Mouse (Mus musculus): Measurements from ENCODE around the gene Rapgef1. TPM values are rescaled to one million over a fixed set of nuclear protein-coding genes. Genes with fewer than 3 reads are reported as not detected.

The Rapgef1 gene
- 22.5 and 24.1 TPM in 2 replicates for polyA plus RNA-seq (2016; fragmentation: Nextera tagmentation; extraction: Ambion mirVana)

DNA sequence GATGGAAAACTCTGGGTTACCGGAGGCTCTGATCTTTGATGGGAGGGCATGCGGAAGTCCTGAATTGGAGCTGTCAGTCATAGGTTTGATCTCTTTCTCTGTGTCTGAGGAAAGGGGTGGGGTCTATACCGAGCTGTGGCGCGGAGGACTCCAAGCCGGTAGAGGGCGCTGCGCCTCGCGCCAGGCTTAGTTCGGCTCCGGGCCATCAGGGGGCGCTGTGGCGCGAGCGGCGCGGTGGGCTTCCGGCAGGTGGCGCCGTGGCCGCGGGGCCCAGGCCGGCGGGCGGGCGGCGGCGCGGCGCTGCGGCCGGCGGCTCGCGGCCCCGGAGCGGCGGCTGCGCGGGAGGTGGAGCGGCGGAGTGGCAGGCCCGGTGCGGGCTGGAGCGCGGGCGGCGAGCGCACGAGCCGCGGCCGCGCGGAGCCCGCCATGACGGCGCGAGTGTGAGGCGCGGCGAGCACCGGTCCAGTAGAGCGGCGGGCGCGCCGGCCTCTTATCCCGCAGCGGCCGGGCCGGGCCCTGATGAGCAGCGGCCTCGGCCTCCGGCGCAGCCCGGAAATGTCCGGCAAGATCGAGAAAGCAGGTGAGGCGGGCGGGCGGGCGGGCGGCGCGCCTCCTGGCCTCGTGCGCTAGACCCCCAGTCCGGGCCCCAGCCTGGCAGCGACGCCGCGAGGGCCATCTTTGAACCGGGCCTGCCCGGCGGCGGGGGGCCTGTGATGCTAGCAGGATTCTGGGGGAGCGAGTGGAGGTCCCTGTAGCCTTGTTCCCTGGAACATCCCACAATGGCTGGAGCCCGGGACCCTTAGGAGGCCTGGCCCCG is at the start of gene Rapgef1:
Rapgef1 (plus strand) TSS at position 237 of the 817 bp plus-strand sequence.
- Histone ChIP-seq H3K27me3 (no peaks in the 10 kb centered on the region), H3K36me3 (0 out of 2 replicates have a peak, but pooled peaks cover 6% of the 10 kb centered on the region), H3K4me2 (replicated peaks) (peak within 1 kb of the TSS; percentile 92), H3K4me1 (peaks cover 34% of the 10 kb centered on the region), H3K9ac (replicated peaks) (peak within 1 kb of the TSS; percentile 89), H3K9me3 (no peaks in the 10 kb centered on the region), H3K4me3 (peak within 1 kb of the TSS; percentile 83), H3K27ac (replicated peaks) (peak within 1 kb of the TSS; percentile 95)
- peak; percentile 89 for ATAC-seq (ENCODE audit: low FRiP score, low read depth)
- WGBS: under 1% methylated on average over 51 of the region's 101 CpGs

DNA sequence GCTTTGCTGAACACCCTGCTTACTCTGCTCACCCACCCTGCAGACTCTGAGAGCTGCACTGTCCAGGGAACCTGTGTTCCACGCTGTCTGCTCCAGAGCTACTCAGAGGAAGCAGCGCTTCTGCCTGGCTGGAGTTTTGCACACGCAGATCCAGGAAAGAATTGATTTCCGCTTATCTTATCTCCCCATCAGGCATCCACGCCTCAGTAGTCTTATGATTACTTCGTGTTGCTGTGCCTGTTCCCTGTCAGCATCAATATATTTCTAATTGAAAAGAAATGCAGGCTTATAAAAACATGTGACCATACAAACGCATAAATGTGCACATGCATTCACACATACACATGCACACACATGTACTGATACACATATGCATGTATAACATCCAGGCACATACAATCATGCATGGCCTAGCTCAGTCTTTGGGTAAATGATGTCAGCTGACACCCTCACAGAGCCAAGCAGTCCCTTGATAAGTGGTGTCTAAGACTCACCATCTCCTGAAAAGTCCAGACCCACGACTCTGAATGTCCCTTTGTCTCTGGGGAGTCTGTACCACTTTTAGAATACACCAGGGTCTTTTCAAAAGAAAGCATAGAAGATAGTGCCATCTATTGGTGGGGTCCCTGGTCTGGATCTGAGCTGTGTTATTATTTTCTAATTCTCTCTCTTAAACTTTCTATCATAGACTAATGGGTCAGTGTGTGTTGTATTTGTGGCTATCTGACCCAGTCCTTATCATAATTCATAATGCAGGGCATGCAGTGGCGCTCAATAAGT is 47.4 kb upstream of the Rapgef1 start:
- Histone ChIP-seq H3K27ac (replicated peaks) (no peak overlapping the region; the same call in 1 of the 2 replicates), H3K27me3 (0 out of 2 replicates have a peak, but pooled peaks cover 8% of the 10 kb centered on the region), H3K9me3 (no peaks in the 10 kb centered on the region), H3K4me2 (replicated peaks) (no peak overlapping the region), H3K9ac (replicated peaks) (no peak overlapping the region), H3K4me3 (no peak overlapping the region), H3K4me1 (peaks cover 29% of the 10 kb centered on the region), H3K36me3 (no peaks in the 10 kb centered on the region)
- WGBS: 71% methylated on average over 9 of the region's 9 CpGs
- no peak for ATAC-seq (ENCODE audit: low FRiP score, low read depth)

DNA sequence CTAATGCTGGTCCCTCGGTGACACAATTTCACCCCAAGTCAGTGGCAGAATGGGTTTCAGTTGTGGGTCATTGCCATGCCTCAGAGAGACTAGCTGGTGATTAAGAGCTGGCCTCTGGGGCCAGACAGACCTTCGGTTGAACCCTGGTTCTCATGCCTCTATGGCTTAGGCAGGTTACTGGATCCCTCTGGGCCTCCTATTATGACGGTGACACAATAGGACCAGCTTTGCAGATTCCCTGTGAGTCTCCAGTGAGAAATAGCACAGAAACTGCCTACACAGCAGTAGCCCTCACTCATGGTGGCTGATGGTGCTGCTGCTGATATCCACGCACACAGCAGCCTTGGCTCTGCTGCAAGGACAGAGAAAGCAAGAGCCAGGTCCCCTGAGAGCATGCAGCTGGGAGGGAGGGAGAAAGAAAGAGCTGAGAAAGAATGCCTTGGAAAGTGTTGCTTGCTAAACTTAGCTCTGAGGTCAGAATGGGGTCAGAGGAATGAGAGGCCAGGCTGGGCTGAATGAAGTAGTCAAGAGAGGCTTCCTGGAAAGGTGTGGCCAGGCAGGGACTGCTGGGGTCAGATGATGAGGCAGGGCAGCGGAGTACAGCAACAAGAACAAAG is 46.6 kb upstream of the Rapgef1 start:
- Histone ChIP-seq H3K27me3 (peaks cover 10% of the 10 kb centered on the region; the same call in 1 of the 2 replicates), H3K4me1 (peaks cover 29% of the 10 kb centered on the region), H3K4me3 (no peak overlapping the region), H3K4me2 (replicated peaks) (no peak overlapping the region), H3K9me3 (no peaks in the 10 kb centered on the region), H3K36me3 (no peaks in the 10 kb centered on the region), H3K27ac (replicated peaks) (peak overlapping the region; percentile 62), H3K9ac (replicated peaks) (peak overlapping the region; percentile 24)
- no peak for ATAC-seq (ENCODE audit: low FRiP score, low read depth)
- 28% methylated on average over 5 of the region's 5 CpGs for WGBS

DNA sequence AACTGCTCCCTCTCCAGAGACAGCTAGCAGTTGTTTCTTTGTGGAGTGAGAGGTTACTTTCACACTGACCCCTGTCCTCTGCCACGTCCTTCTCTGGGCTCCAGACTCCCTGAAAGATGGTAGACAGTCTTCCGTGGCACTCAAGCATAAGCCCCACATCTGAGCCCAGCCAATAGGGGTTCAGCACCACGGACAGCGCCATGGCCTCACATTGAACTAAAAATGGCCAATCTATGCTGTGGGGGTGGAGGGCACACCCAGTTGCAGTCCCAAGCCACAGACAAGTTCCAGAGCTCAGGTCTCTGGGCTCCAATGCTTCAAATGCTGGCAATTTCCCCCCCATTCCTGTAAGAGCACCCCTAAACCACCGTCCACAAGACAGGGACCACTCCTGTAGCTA is 45.9 kb upstream of the Rapgef1 start:
- H3K9ac ChIP-seq (replicated peaks): no peak overlapping the region
- H3K4me2 ChIP-seq (replicated peaks): no peak overlapping the region
- H3K36me3 ChIP-seq: no peaks in the 10 kb centered on the region
- peak overlapping the region; percentile 62 for H3K27ac ChIP-seq (replicated peaks)
- no peaks in the 10 kb centered on the region for H3K9me3 ChIP-seq
- H3K4me3 ChIP-seq: no peak overlapping the region
- peaks cover 29% of the 10 kb centered on the region for H3K4me1 ChIP-seq
- 5% methylated on average over 5 of the region's 5 CpGs for WGBS
- ATAC-seq (ENCODE audit: low FRiP score, low read depth): 0 out of 2 replicates have a peak, but pooled peaks have one; percentile 27
- H3K27me3 ChIP-seq: peaks cover 10% of the 10 kb centered on the region; the same call in 1 of the 2 replicates

DNA sequence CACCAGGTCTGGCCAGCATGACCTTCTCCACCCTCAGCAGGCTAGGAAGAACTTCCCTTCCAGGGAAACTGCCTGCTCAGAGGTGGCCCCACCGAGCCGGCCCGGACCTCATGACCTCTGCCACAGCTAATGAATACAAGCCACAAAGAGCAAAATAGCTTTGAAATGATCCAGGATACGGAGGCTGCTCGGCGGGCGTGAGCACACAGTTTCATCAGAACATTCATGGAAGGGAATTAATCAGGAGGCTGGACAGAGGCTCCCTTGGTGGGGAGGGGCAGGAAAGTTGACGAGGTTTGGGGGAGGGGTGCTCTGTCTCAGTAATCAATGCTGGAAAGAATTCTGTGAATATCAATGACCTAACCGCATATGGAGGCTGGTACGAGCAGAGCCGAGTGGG is 45.3 kb upstream of the Rapgef1 start:
- Histone ChIP-seq H3K36me3 (no peaks in the 10 kb centered on the region), H3K4me1 (peaks cover 29% of the 10 kb centered on the region), H3K9me3 (no peaks in the 10 kb centered on the region), H3K27me3 (peaks cover 10% of the 10 kb centered on the region; the same call in 1 of the 2 replicates), H3K4me2 (replicated peaks) (peak overlapping the region; percentile 23), H3K4me3 (no peak overlapping the region), H3K27ac (replicated peaks) (peak overlapping the region; percentile 62), H3K9ac (replicated peaks) (no peak overlapping the region)
- ATAC-seq (ENCODE audit: low FRiP score, low read depth): no peak
- WGBS: 5% methylated on average over 11 of the region's 11 CpGs

DNA sequence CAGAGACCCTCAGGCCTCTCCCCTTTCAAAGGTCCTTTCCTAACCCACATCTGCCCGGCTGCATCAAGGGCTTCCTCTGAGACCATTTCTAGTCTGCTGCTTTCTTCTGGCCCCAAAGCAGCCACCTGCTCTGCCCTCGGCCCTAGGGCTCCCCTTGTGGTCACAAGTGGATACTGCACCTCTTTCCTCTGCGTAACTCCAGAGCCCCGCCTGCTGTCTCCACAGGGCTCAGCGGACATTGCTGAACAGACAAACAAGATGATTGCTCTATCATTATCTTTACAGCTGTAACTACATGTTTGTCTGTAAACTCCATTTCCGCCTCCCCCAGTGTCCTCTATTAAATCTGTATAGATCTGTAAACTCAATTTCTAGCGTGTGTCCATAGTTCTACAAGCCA is 37.1 kb upstream of the Rapgef1 start:
- Histone ChIP-seq H3K27me3 (no peaks in the 10 kb centered on the region; the same call in 1 of the 2 replicates), H3K4me3 (no peak overlapping the region), H3K9ac (replicated peaks) (no peak overlapping the region), H3K4me2 (replicated peaks) (no peak overlapping the region), H3K9me3 (no peaks in the 10 kb centered on the region), H3K36me3 (no peaks in the 10 kb centered on the region), H3K4me1 (peaks cover 11% of the 10 kb centered on the region), H3K27ac (replicated peaks) (no peak overlapping the region)
- ATAC-seq (ENCODE audit: low FRiP score, low read depth): no peak; the same call in 1 of the 2 replicates
- WGBS: 3% methylated on average over 7 of the region's 7 CpGs

DNA sequence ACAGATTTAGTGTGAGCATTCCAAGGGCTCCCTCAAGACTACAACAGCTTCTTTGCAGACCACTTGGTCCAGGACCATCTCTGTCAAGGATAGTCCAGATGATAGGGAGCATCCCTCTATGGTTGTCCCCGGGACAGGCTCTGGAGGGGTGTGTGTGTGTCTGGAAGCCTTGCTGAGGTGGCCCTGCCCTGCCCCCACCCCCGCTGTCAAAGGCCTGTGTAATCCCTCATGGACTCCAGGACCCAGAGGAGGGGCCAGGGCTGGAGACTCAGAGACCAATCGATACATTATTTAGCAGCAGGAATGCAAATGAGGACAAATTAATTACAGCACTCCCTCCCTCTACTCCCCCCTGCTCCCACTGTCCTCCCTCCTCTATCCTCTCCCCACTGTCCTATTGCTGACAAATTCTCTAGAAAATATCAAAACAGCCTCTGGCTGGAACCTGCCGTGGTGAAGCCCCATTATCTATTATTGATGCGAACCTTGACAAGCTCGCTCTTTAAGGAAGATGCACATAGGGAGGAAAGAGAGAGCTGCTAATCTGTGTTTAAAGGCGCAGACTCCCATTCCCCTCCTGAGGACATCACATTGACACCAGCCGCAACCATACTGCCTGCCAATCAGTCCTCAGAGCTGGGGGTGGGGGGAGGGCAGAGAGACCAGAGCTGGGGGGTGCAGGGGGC is 33.4 kb upstream of the Rapgef1 start:
- Histone ChIP-seq H3K27ac (replicated peaks) (peak overlapping the region; percentile 69), H3K9ac (replicated peaks) (no peak overlapping the region), H3K4me2 (replicated peaks) (no peak overlapping the region; the same call in 1 of the 2 replicates), H3K4me3 (no peak overlapping the region), H3K36me3 (no peaks in the 10 kb centered on the region), H3K27me3 (no peaks in the 10 kb centered on the region), H3K9me3 (no peaks in the 10 kb centered on the region), H3K4me1 (peaks cover 11% of the 10 kb centered on the region)
- peak; percentile 54; the same call in 1 of the 2 replicates for ATAC-seq (ENCODE audit: low FRiP score, low read depth)
- 14% methylated on average over 8 of the region's 8 CpGs for WGBS

DNA sequence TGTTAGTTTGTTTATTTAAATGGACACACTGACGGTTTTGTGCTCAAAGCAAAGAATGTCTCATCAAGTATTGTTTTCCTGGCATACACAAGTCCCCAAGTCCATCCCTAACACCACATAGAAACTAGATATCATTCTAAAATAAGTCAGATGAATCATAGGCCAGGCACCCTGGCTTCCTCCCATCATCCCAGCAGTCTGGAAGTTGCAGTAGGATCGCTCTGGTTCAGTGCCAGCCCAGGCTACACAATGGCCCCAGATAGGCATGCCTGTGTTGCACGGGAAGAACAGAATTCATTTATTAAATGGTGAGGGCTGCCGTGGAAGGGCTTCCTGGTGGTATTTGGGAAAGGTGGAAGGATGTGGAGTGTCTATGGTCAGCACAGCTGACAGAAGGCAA is 31.5 kb upstream of the Rapgef1 start:
- WGBS: 80% methylated on average over 4 of the region's 4 CpGs
- no peak for ATAC-seq (ENCODE audit: low FRiP score, low read depth)
- H3K36me3 ChIP-seq: no peaks in the 10 kb centered on the region
- H3K9me3 ChIP-seq: no peaks in the 10 kb centered on the region
- no peaks in the 10 kb centered on the region for H3K27me3 ChIP-seq
- no peak overlapping the region for H3K4me3 ChIP-seq
- no peak overlapping the region for H3K4me2 ChIP-seq (replicated peaks)
- H3K4me1 ChIP-seq: peaks cover 11% of the 10 kb centered on the region
- H3K27ac ChIP-seq (replicated peaks): no peak overlapping the region
- H3K9ac ChIP-seq (replicated peaks): no peak overlapping the region

DNA sequence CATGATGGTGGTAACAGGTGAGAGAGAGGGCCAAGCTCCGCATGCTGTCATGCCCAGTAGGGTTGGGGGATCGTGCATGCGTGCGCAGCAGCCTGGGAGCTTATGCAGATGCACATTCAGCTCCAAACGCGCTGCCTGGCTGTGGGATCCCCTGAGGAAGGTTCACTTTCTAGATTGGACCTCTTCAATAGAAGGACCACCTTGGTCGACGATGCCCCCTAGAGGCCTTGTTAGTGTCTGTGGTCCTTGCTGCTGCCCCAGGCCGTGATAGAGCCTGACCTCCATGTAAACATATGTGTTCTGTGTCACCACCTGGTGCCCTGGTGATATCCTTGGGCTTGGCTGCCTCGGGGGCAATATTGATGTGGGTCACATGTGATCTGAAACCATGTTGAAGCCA is 30.3 kb upstream of the Rapgef1 start:
- no peaks in the 10 kb centered on the region for H3K36me3 ChIP-seq
- no peak for ATAC-seq (ENCODE audit: low FRiP score, low read depth)
- no peaks in the 10 kb centered on the region for H3K27me3 ChIP-seq
- 19% methylated on average over 10 of the region's 10 CpGs for WGBS
- no peaks in the 10 kb centered on the region for H3K9me3 ChIP-seq
- H3K9ac ChIP-seq (replicated peaks): no peak overlapping the region
- no peak overlapping the region for H3K4me3 ChIP-seq
- H3K4me1 ChIP-seq: peaks cover 11% of the 10 kb centered on the region
- H3K4me2 ChIP-seq (replicated peaks): no peak overlapping the region
- H3K27ac ChIP-seq (replicated peaks): no peak overlapping the region

DNA sequence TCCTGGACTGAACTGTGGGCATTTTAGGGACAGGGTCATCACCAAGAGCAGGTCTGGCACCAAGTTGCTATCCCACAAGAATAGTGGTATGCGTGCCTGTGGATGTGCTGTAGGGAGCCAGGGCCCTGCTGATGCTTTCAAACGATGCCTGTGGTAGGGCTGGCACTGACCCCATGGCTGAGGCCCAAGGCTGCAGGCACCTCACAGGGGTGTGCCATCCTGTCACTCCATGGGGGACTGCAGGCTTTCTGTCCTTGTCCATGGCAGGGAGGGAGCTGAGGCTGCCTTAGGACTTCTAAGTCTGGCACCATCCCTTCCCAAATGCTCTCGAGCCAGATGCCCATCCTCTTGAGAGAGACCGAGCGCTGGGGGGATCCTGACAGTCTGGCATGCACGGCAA is 27.9 kb upstream of the Rapgef1 start:
- no peak overlapping the region for H3K9ac ChIP-seq (replicated peaks)
- H3K4me1 ChIP-seq: peaks cover under 1% of the 10 kb centered on the region; the same call in 1 of the 2 replicates
- no peak overlapping the region for H3K27ac ChIP-seq (replicated peaks)
- no peak for ATAC-seq (ENCODE audit: low FRiP score, low read depth)
- 86% methylated on average over 6 of the region's 6 CpGs for WGBS
- H3K36me3 ChIP-seq: no peaks in the 10 kb centered on the region
- H3K9me3 ChIP-seq: no peaks in the 10 kb centered on the region
- no peak overlapping the region for H3K4me2 ChIP-seq (replicated peaks)
- H3K4me3 ChIP-seq: no peak overlapping the region
- no peaks in the 10 kb centered on the region for H3K27me3 ChIP-seq

DNA sequence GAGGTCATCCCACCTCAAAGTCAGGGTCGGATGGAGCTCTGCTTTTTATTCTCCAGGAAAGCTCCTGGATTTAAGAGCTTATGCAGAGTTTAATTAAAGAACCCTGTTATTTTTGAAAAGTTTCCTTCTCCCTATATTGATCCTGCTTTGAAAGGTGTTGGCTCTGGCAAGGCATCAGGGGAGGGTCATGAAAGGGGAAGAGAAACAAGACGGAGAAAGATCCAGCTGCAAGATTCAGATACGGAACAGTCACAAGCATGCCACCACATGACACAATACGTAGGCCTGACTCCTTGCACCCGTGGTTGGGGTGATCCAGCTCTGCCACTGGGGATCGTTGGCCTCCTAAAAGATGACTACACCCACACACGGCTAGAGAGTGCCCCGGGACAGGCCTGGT is 27.0 kb upstream of the Rapgef1 start:
- H3K4me3 ChIP-seq: no peak overlapping the region
- no peak overlapping the region for H3K4me2 ChIP-seq (replicated peaks)
- no peak for ATAC-seq (ENCODE audit: low FRiP score, low read depth)
- H3K9ac ChIP-seq (replicated peaks): no peak overlapping the region
- H3K4me1 ChIP-seq: no peaks in the 10 kb centered on the region
- H3K27ac ChIP-seq (replicated peaks): no peak overlapping the region
- 45% methylated on average over 8 of the region's 8 CpGs for WGBS
- no peaks in the 10 kb centered on the region for H3K27me3 ChIP-seq
- no peaks in the 10 kb centered on the region for H3K36me3 ChIP-seq
- no peaks in the 10 kb centered on the region for H3K9me3 ChIP-seq
